Mouse (Mus musculus): ENCODE results near the gene Gm20538. TPM values are rescaled to one million over a fixed set of nuclear protein-coding genes. Genes with fewer than 3 reads are reported as not detected.

Gm20538 gene
- polyA plus RNA-seq, 1 experiment from 2014 or later, result 0.97 TPM

GRCm38 (mm10) chr19:44501925-44502324 lies 50.7 kb downstream of the Gm20538 start:
- WGBS, result 67% methylated on average over 6 of the region's 6 CpGs
- H3K4me2 ChIP-seq (ENCODE audit: low read depth, low read length), result no peak overlapping the region
- no peaks in the 10 kb centered on the region for H3K9me3 ChIP-seq (replicated peaks; ENCODE audit: control insufficient read depth, low read length)
- no peak for ATAC-seq (ENCODE audit: insufficient read depth, low FRiP score)
- H3K4me1 ChIP-seq (ENCODE audit: control insufficient read depth, insufficient read depth, low read length), result no peaks in the 10 kb centered on the region
- H3K36me3 ChIP-seq (ENCODE audit: control insufficient read depth, insufficient read depth, low read length), result no peaks in the 10 kb centered on the region
- peaks cover 6% of the 10 kb centered on the region; the same call in 1 of the 2 replicates for H3K27me3 ChIP-seq (ENCODE audit: control insufficient read depth, insufficient read depth, low read length)
- H3K27ac ChIP-seq (ENCODE audit: low read length), result no peak overlapping the region
- no peak overlapping the region for H3K9ac ChIP-seq (ENCODE audit: low read length)
- H3K4me3 ChIP-seq (replicated peaks; ENCODE audit: low read length), result no peak overlapping the region

- no peaks in the 10 kb centered on the region for H3K4me1 ChIP-seq (ENCODE audit: control insufficient read depth, insufficient read depth, low read length)
- H3K9ac ChIP-seq (ENCODE audit: low read length), result no peak overlapping the region
- no peak for ATAC-seq (ENCODE audit: insufficient read depth, low FRiP score)
- no peak overlapping the region for H3K4me2 ChIP-seq (ENCODE audit: low read depth, low read length)
- H3K27ac ChIP-seq (ENCODE audit: low read length), result no peak overlapping the region
- no peak overlapping the region for H3K4me3 ChIP-seq (replicated peaks; ENCODE audit: low read length)
- 43% methylated on average over 5 of the region's 5 CpGs for WGBS
- peaks cover 6% of the 10 kb centered on the region; the same call in 1 of the 2 replicates for H3K27me3 ChIP-seq (ENCODE audit: control insufficient read depth, insufficient read depth, low read length)
- no peaks in the 10 kb centered on the region for H3K9me3 ChIP-seq (replicated peaks; ENCODE audit: control insufficient read depth, low read length)
- H3K36me3 ChIP-seq (ENCODE audit: control insufficient read depth, insufficient read depth, low read length), result no peaks in the 10 kb centered on the region
These were observed 52.4 kb downstream of the Gm20538 start for GRCm38 (mm10) chr19:44500240-44500639.

DNA sequence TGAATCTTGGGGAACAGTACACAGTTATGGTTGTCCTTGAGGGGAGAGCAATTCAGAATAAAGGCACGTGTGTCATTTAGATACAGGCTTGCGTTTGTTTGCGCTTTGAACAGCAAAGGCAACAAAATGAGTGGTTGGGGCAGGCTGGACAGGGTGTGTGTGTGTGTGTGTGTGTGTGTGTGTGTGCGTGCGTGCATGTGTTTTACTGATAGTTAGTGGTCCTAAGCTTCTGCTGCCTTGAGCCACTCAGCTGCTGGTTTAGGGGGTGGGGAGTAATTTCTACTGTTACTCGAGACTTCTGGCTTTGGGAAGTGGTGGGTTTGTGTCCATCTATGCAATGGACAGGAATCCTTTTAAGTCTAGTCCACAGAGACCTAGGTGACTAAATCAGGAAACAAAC lies 53.7 kb downstream of the Gm20538 start:
- 47% methylated on average over 6 of the region's 6 CpGs for WGBS
- no peak for ATAC-seq (ENCODE audit: insufficient read depth, low FRiP score)
- H3K27me3 ChIP-seq (ENCODE audit: control insufficient read depth, insufficient read depth, low read length), result peaks cover 6% of the 10 kb centered on the region; the same call in 1 of the 2 replicates

GRCm38 (mm10) chr19:44496941-44497340 lies 55.7 kb downstream of the Gm20538 start:
- 76% methylated on average over 10 of the region's 10 CpGs for WGBS
- no peak for ATAC-seq (ENCODE audit: insufficient read depth, low FRiP score)
- H3K4me2 ChIP-seq (ENCODE audit: low read depth, low read length), result no peak overlapping the region

More for the DNA sequence above, 53.7 kb downstream of the Gm20538 start:
- Histone ChIP-seq H3K4me1 (ENCODE audit: control insufficient read depth, insufficient read depth, low read length) (no peaks in the 10 kb centered on the region), H3K4me3 (replicated peaks; ENCODE audit: low read length) (no peak overlapping the region), H3K9me3 (replicated peaks; ENCODE audit: control insufficient read depth, low read length) (no peaks in the 10 kb centered on the region), H3K4me2 (ENCODE audit: low read depth, low read length) (no peak overlapping the region), H3K36me3 (ENCODE audit: control insufficient read depth, insufficient read depth, low read length) (no peaks in the 10 kb centered on the region), H3K27ac (ENCODE audit: low read length) (no peak overlapping the region), H3K9ac (ENCODE audit: low read length) (no peak overlapping the region)

DNA sequence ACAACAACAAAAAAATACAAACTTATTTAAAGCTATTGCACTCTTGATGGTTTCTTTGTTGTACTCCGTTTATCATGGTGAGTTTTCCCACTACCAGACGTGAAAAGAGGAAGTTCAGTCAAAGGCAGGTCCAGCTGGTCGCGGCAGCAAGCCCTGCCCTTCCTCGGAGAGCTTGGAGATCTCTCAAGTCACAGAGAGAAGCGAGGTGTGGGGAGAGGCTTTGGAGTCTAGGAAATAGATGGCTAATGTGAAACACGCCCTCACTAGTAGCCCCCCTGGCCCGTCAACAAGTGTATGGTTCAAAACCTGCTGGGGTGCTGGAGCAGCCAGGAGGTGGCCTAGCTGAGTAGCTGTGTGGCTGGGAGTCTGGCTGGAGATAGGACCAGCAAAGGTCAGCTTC lies 56.1 kb downstream of the Gm20538 start:
- H3K36me3 ChIP-seq (ENCODE audit: control insufficient read depth, insufficient read depth, low read length), result no peaks in the 10 kb centered on the region
- no peak for ATAC-seq (ENCODE audit: insufficient read depth, low FRiP score)
- H3K9ac ChIP-seq (ENCODE audit: low read length), result no peak overlapping the region
- no peak overlapping the region for H3K27ac ChIP-seq (ENCODE audit: low read length)
- H3K9me3 ChIP-seq (replicated peaks; ENCODE audit: control insufficient read depth, low read length), result no peaks in the 10 kb centered on the region
- no peak overlapping the region for H3K4me3 ChIP-seq (replicated peaks; ENCODE audit: low read length)
- H3K27me3 ChIP-seq (ENCODE audit: control insufficient read depth, insufficient read depth, low read length), result 0 out of 2 replicates have a peak, but pooled peaks cover 3% of the 10 kb centered on the region
- H3K4me1 ChIP-seq (ENCODE audit: control insufficient read depth, insufficient read depth, low read length), result no peaks in the 10 kb centered on the region
- 55% methylated on average over 8 of the region's 8 CpGs for WGBS
- no peak overlapping the region for H3K4me2 ChIP-seq (ENCODE audit: low read depth, low read length)

More at GRCm38 (mm10) chr19:44496941-44497340, 55.7 kb downstream of the Gm20538 start:
- Histone ChIP-seq H3K4me1 (ENCODE audit: control insufficient read depth, insufficient read depth, low read length) (no peaks in the 10 kb centered on the region), H3K4me3 (replicated peaks; ENCODE audit: low read length) (no peak overlapping the region), H3K9ac (ENCODE audit: low read length) (no peak overlapping the region), H3K9me3 (replicated peaks; ENCODE audit: control insufficient read depth, low read length) (no peaks in the 10 kb centered on the region), H3K27me3 (ENCODE audit: control insufficient read depth, insufficient read depth, low read length) (0 out of 2 replicates have a peak, but pooled peaks cover 3% of the 10 kb centered on the region), H3K36me3 (ENCODE audit: control insufficient read depth, insufficient read depth, low read length) (no peaks in the 10 kb centered on the region), H3K27ac (ENCODE audit: low read length) (no peak overlapping the region)

Other genes starting within 250 kb of the Gm20538 start
- gene Scd4, start 219.7 kb downstream of the Gm20538 start, polyA plus RNA-seq (2015; fragmentation: Nextera tagmentation; extraction: Ambion mirVana), result 0.14 and 0.39 TPM in 2 replicates
- 4.5 and 5.1 TPM in 2 replicates for gene Scd1, start 145.0 kb downstream of the Gm20538 start, polyA plus RNA-seq (2015; fragmentation: Nextera tagmentation; extraction: Ambion mirVana)
- gene Wnt8b, start 59.4 kb downstream of the Gm20538 start, polyA plus RNA-seq (2015; fragmentation: Nextera tagmentation; extraction: Ambion mirVana), result not detected in 2 replicates
- 0.75 and 0.92 TPM in 2 replicates for gene Sec31b, start 7.0 kb downstream of the Gm20538 start, polyA plus RNA-seq (2015; fragmentation: Nextera tagmentation; extraction: Ambion mirVana)
- 524 and 535 TPM in 2 replicates for gene Ndufb8, start 2.6 kb upstream of the Gm20538 start, polyA plus RNA-seq (2015; fragmentation: Nextera tagmentation; extraction: Ambion mirVana)
- 30.7 and 32.1 TPM in 2 replicates for gene Hif1an, start 10.0 kb upstream of the Gm20538 start, polyA plus RNA-seq (2015; fragmentation: Nextera tagmentation; extraction: Ambion mirVana)
- not detected in 2 replicates for gene Pax2, start 203.2 kb upstream of the Gm20538 start, polyA plus RNA-seq (2015; fragmentation: Nextera tagmentation; extraction: Ambion mirVana)

Data from stomach, embryonic 16.5 days (tissue).